Mouse (Mus musculus) neutrophil, adult 65 days (primary cell): ENCODE data around the gene Rhbg. TPM values are rescaled to one million over a fixed set of nuclear protein-coding genes. Genes with fewer than 3 reads are reported as not detected.

Source experiments
- total RNA-seq: library from RNA; stranded (reverse); gene quantifications from 2 replicates; pipeline ENCODE4 v1.2.4, GENCODE M21; 2023

Rhbg gene
- not detected in 2 replicates for total RNA-seq

GRCm38 (mm10) chr3:88254268-88254926 lies at the start of gene Rhbg:
TSS of gene Rhbg (minus strand) at chr3:88254709.

DNA sequence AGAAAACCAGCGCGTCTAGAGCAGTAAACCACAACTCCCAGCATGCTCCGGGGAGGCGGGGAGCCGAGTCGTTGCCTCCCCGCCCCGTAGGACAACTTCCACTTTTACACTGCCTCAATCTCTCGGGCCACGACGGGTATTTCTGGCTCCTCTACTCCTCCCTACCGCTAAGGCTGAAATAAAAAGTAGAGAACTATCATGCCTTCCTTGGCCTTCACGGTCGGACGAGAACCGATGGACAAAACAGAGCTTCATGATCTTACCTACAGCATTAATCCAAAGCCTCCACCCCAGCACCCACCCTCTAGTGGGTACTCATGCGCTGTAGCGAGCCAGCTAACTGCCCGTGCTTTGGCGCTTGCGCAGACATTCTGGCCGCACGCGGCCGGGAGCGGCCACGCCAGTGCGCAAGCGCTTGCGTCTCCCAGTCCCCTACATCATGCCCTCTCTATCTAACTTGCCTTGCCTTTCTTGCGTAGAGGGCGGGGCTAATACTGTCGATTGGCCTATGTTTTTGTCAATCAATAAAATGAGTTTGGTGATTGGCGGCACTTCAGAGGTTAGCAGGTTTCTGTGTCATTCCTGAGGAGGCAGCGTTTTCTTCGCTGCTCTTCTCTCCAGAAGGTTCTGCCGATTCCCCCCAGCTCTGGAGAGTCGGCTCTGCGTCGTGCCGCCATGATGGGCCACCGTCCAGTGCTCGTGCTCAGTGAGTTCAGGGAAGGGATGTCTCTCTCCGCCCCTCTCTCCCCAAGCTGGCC lies 42.2 kb upstream of the Rhbg start, which contains the start of the genes Tsacc and Cct3:
Tsacc (minus strand) TSS at position 439 of the 758 bp plus-strand sequence.
Cct3 (plus strand) TSS at position 556 of the 758 bp plus-strand sequence.

DNA sequence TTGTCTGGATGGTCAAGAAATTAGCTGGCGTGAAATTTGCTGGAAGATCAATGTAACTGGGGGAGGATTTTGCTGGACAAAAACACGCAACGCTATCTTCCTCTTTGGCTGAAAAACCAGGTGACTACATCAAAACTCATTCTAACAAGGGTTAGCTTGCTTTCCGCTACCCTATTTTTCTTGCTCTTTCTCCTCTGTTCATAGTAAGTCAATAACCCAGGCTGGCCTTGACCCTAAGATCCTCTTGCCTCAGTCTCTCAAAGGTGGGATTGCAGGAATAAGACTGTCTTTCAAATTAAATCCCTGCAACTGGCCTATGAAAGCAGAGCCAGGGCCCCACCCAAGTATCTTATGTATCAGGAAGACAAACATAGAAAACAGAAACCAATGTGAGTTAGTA lies 32.6 kb upstream of the Rhbg start, which contains the start of gene Gm38392:
Gm38392 (minus strand) TSS at position 101 of the 400 bp plus-strand sequence.

Other genes with a start within 250 kb of the Rhbg start
- gene Hapln2, start 227.1 kb downstream of the Rhbg start, total RNA-seq, result not detected in 2 replicates
- gene Gpatch4, start 211.6 kb downstream of the Rhbg start, total RNA-seq, result 2.7 and 3.8 TPM in 2 replicates
- 21.0 and 21.5 TPM in 2 replicates for gene Naxe, start 196.2 kb downstream of the Rhbg start, total RNA-seq
- gene Ttc24, start 176.4 kb downstream of the Rhbg start, total RNA-seq, result not detected in 2 replicates
- 29.2 and 45.4 TPM in 2 replicates for gene Iqgap3, start 172.7 kb downstream of the Rhbg start, total RNA-seq
- 110 and 174 TPM in 2 replicates for gene Mef2d, start 112.3 kb downstream of the Rhbg start, total RNA-seq
- gene Gm38392, start 32.5 kb upstream of the Rhbg start, total RNA-seq, result not detected in 2 replicates
- 0.75 TPM in 1 of 2 replicates, not detected in the other for gene Tsacc, start 42.3 kb upstream of the Rhbg start, total RNA-seq
- gene Cct3, start 42.4 kb upstream of the Rhbg start, total RNA-seq, result 51.4 and 56.4 TPM in 2 replicates
- gene Glmp, start 70.3 kb upstream of the Rhbg start, total RNA-seq, result 109 and 122 TPM in 2 replicates
- gene Tmem79, start 81.4 kb upstream of the Rhbg start, total RNA-seq, result 0.52 and 1.1 TPM in 2 replicates
- 37.7 and 55.2 TPM in 2 replicates for gene Smg5, start 81.6 kb upstream of the Rhbg start, total RNA-seq
- gene Paqr6, start 109.9 kb upstream of the Rhbg start, total RNA-seq, result 1.3 TPM in 1 of 2 replicates, not detected in the other
- gene Bglap3, start 118.0 kb upstream of the Rhbg start, total RNA-seq, result 6.0 and 6.1 TPM in 2 replicates
- 6.0 and 6.9 TPM in 2 replicates for gene Bglap2, start 124.0 kb upstream of the Rhbg start, total RNA-seq
- 19.5 and 34.7 TPM in 2 replicates for gene Bglap, start 129.8 kb upstream of the Rhbg start, total RNA-seq
- 55.0 and 71.6 TPM in 2 replicates for gene Pmf1, start 155.6 kb upstream of the Rhbg start, total RNA-seq
- gene Slc25a44, start 170.4 kb upstream of the Rhbg start, total RNA-seq, result 34.1 and 35.1 TPM in 2 replicates
- 357 and 388 TPM in 2 replicates for gene Sema4a, start 206.5 kb upstream of the Rhbg start, total RNA-seq